Mouse (Mus musculus): Measurements from ENCODE around the gene Scnm1.

DNA sequence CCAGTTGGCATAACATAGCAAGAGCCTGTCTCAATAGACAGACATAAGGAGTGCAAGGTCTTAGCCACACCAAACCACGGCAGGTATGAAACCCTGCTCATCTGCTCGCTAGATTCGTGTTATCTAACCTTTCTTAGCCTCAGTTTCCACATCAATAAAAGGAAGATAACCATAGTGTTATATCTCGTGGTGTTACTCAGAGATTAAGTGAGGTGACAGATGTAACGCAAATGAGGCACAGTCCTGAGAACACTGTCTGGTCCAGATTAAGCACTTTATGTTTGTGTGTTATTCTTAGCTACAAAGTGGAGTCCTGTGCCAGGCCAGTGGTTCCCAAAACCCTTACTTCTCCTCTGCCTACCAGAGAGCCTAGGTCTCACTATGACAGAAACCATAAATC is 31.0 kb upstream of the Scnm1 start:
- TF ChIP-seq POLR2A (IDR thresholded peaks at IDR 0.05; ENCODE audit: borderline replicate concordance, extremely low read depth, low read depth, low read length) = no peak
- no peak for TF ChIP-seq CTCF (IDR thresholded peaks at IDR 0.05; ENCODE audit: insufficient read depth, low read length)
